Mouse (Mus musculus) forebrain, embryonic 16.5 days (tissue): ENCODE measurements around the gene Dok3. TPM values are rescaled to one million over a fixed set of nuclear protein-coding genes. Genes with fewer than 3 reads are reported as not detected.

Experiments used
- ATAC-seq: fragments of 200-750 bp; cut with Nextera tagmentation; 2 replicates; pipeline ENCODE4 v1.8.0; 2017; ENCODE audit warnings: mild to moderate bottlenecking, moderate library complexity
- H3K27ac ChIP-seq: fragments of 300-500 bp; sonication (generic); 2 replicates; pipeline ENCODE4 v1.5.1; 2014; ENCODE audit warnings: low read length, control low read depth
- H3K27me3 ChIP-seq: fragments of 300-500 bp; sonication (generic); replicated peaks from 2 replicates; pipeline ENCODE4 v1.6.1; 2014; ENCODE audit warnings: low read length; ENCODE audit not compliant: control insufficient read depth, insufficient read depth
- H3K36me3 ChIP-seq: fragments of 300-500 bp; sonication (generic); 2 replicates; pipeline ENCODE4 v1.6.1; 2014; ENCODE audit not compliant: control insufficient read depth, insufficient read depth
- H3K4me1 ChIP-seq: fragments of 300-500 bp; sonication (generic); replicated peaks from 2 replicates; pipeline ENCODE4 v1.6.1; 2014; ENCODE audit warnings: low read length; ENCODE audit not compliant: control insufficient read depth, insufficient read depth
- H3K4me2 ChIP-seq: fragments of 300-500 bp; sonication (generic); 2 replicates; pipeline ENCODE4 v1.6.1; 2014; ENCODE audit warnings: mild to moderate bottlenecking, low read length, control low read depth
- H3K4me3 ChIP-seq: fragments of 300-500 bp; sonication (generic); replicated peaks from 2 replicates; pipeline ENCODE4 v1.5.1; 2014; ENCODE audit warnings: mild to moderate bottlenecking, low read length, control low read depth
- H3K9ac ChIP-seq: fragments of 300-500 bp; sonication (generic); replicated peaks from 2 replicates; pipeline ENCODE4 v1.6.1; 2014; ENCODE audit warnings: low read depth, low read length, control low read depth
- H3K9me3 ChIP-seq: fragments of 300-500 bp; sonication (generic); 2 replicates; pipeline ENCODE4 v1.6.1; 2016; ENCODE audit warnings: low read length; ENCODE audit not compliant: control insufficient read depth
- WGBS: fragments of 180-500 bp; shearing (Covaris S2); extraction: QIAGEN DNeasy Blood & Tissue Kit; methylation state at CpG from one replicate; pipeline ENCODE4 v1.1.7; 2014; 5-methylcytosine and 5-hydroxymethylcytosine counted together
- polyA plus RNA-seq: library from polyadenylated mRNA; unstranded; fragments of >200 nt; fragmentation: Nextera tagmentation; extraction: Ambion mirVana; gene quantifications from 2 replicates; pipeline ENCODE4 v1.2.1, GENCODE M21; 2015

Dok3 gene
- polyA plus RNA-seq, 1 experiment from 2014 or later: 4.6 TPM

DNA sequence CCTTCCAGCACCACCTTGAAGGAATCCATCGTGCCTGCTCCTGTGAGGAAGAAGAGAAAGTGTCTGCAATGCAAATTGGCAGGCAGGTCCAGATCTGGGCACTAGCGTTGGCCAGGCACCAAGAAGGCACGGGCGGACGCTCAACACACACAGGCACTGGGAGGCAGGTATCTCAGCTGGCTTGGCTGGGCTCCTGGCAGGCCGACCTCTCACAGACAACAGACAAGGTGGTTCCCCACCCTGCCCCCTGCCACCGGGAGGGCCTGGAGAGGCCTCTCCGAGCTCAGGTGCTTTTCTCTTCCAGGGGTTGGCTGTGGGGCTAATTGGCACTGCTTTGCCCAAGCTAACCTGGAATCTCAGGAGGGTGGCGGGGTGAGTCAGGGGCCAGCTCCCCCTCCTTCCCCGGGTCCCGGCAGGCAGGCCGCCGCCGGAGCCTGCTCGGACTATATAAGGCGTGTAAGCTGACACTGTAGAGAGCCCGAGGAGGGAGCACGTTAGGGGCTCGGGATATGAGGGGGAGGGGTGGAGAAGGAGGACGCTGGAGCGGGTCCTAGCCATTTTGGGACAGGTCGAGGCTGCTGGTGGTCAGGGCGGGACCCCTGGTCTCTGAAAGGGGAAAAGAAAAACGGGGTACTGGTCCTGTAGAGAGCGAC, 16.6 kb downstream of the Dok3 start:
- H3K27me3 ChIP-seq: no peaks in the 10 kb centered on the region
- WGBS: under 1% methylated on average over 22 of the region's 25 CpGs
- H3K4me3 ChIP-seq: peak overlapping the region; percentile 81
- peak; percentile 34 for ATAC-seq
- H3K27ac ChIP-seq: peak overlapping the region; percentile 67
- 0 out of 2 replicates have a peak, but pooled peaks cover 2% of the 10 kb centered on the region for H3K36me3 ChIP-seq
- peaks cover 32% of the 10 kb centered on the region for H3K4me1 ChIP-seq
- H3K9me3 ChIP-seq: no peaks in the 10 kb centered on the region
- peak overlapping the region; percentile 87 for H3K9ac ChIP-seq
- peak overlapping the region; percentile 91 for H3K4me2 ChIP-seq

DNA sequence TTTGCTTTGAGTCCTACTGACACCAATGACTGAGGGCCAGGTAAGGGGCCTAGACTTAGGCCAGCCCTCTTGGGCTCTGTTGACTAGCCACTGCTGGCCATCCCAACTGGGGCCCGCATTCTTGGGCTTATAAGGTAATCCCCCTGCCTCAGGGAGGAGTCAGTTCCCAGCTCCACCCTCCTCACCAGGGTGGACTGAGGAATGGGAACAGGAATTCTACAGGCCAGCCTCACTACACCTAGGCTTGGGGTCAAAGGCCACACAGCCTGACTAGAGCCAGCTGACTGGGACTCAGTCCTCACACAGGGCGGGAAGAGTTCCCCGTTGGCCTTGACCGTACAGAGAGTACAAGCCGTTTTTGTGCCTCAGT, 17.6 kb downstream of the Dok3 start:
- Histone ChIP-seq H3K27me3 (no peaks in the 10 kb centered on the region), H3K4me3 (no peak overlapping the region)
- no peak for ATAC-seq

DNA sequence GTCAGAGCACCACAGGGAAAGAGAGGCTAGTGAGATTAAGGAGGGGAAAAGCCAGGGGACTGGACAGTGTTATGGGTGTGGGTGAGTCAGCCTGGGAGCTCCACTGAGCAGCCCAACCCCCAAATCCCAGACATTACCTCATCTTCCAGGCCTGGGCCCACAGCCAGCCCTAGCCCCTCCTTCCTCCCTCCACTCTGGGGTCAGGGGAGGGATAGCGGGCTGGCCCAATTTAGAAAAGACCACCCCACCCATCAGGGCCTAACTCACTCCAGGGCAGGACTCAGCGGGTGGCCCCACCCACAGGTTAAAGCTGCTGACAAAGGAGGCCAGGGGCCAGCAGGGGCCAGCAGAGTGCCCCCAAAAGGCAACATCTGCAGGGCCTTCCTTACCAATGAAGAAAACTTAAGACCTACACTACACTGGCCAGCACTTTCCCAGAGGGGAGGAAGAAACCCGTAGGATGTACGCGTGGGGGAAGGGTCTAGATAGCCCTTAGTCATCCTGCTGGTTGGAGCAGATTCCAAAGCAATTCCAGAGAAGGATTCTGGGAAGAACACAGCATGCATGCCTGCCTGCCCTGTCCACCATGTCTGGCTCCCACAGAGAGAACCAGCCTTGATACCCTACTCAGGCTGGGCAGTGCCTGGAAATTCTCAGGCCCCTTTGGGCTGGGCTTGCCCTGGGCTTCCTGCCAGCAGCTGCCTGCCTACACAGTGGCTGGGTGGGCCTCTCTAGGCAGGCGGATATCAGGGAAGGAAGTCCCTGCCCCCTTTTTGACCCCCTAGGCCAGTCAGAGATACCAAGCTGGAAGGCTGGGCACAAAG, 18.2 kb downstream of the Dok3 start:
- no peak overlapping the region; the same call in 1 of the 2 replicates for H3K9ac ChIP-seq
- H3K27me3 ChIP-seq: no peaks in the 10 kb centered on the region
- H3K27ac ChIP-seq: peak overlapping the region; percentile 49; the same call in 1 of the 2 replicates
- no peaks in the 10 kb centered on the region for H3K9me3 ChIP-seq
- H3K4me1 ChIP-seq: peaks cover 32% of the 10 kb centered on the region
- WGBS: 6% methylated on average over 5 of the region's 6 CpGs
- no peak overlapping the region for H3K4me3 ChIP-seq
- ATAC-seq: peak; percentile 53
- H3K4me2 ChIP-seq: no peak overlapping the region
- peaks cover 6% of the 10 kb centered on the region for H3K36me3 ChIP-seq

More for the DNA sequence above, 17.6 kb downstream of the Dok3 start:
- Histone ChIP-seq H3K9me3 (no peaks in the 10 kb centered on the region), H3K36me3 (peaks cover 5% of the 10 kb centered on the region), H3K4me2 (peak overlapping the region; percentile 91; the same call in 1 of the 2 replicates), H3K27ac (no peak overlapping the region), H3K9ac (no peak overlapping the region), H3K4me1 (peaks cover 32% of the 10 kb centered on the region)
- 39% methylated on average over 5 of the region's 5 CpGs for WGBS

DNA sequence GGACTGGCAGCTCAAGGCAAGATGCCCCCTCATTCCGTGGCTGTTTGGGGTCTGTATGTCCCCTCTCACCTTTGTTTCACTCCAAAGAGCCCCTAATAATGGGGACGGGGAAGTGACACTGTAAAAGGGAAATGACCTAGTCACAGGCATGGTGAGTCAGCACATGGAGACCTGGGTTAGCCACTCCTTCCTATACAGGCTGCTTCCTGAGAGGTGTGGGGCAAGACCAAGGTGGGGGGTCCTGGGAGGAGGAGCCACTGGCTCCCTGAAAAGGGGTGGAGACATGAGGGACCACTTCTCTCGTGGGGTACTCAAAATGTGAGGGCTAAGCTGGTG, 18.8 kb downstream of the Dok3 start:
- H3K4me3 ChIP-seq: no peak overlapping the region
- H3K36me3 ChIP-seq: peaks cover 6% of the 10 kb centered on the region
- no peak for ATAC-seq
- no peak overlapping the region for H3K4me2 ChIP-seq
- no peak overlapping the region; the same call in 1 of the 2 replicates for H3K9ac ChIP-seq
- 0 out of 2 replicates have a peak overlapping the region, but pooled peaks have one; percentile 24 for H3K27ac ChIP-seq
- H3K4me1 ChIP-seq: peaks cover 32% of the 10 kb centered on the region
- 18% methylated on average over 3 of the region's 3 CpGs for WGBS
- no peaks in the 10 kb centered on the region for H3K27me3 ChIP-seq
- no peaks in the 10 kb centered on the region for H3K9me3 ChIP-seq

GRCm38 (mm10) chr13:55508531-55508930, 20.6 kb downstream of the Dok3 start:
- peaks cover 28% of the 10 kb centered on the region for H3K4me1 ChIP-seq
- 91% methylated on average over 10 of the region's 10 CpGs for WGBS
- no peaks in the 10 kb centered on the region for H3K27me3 ChIP-seq
- no peaks in the 10 kb centered on the region for H3K9me3 ChIP-seq
- peaks cover 6% of the 10 kb centered on the region for H3K36me3 ChIP-seq
- ATAC-seq: no peak
- no peak overlapping the region for H3K4me3 ChIP-seq
- H3K4me2 ChIP-seq: no peak overlapping the region
- H3K9ac ChIP-seq: no peak overlapping the region
- H3K27ac ChIP-seq: no peak overlapping the region

GRCm38 (mm10) chr13:55507877-55508276, 21.2 kb downstream of the Dok3 start:
- Histone ChIP-seq H3K27ac (no peak overlapping the region), H3K4me1 (peaks cover 28% of the 10 kb centered on the region), H3K9me3 (no peaks in the 10 kb centered on the region), H3K9ac (no peak overlapping the region), H3K4me2 (no peak overlapping the region), H3K27me3 (no peaks in the 10 kb centered on the region), H3K4me3 (no peak overlapping the region), H3K36me3 (peaks cover 6% of the 10 kb centered on the region)
- 59% methylated on average over 11 of the region's 11 CpGs for WGBS
- ATAC-seq: no peak

DNA sequence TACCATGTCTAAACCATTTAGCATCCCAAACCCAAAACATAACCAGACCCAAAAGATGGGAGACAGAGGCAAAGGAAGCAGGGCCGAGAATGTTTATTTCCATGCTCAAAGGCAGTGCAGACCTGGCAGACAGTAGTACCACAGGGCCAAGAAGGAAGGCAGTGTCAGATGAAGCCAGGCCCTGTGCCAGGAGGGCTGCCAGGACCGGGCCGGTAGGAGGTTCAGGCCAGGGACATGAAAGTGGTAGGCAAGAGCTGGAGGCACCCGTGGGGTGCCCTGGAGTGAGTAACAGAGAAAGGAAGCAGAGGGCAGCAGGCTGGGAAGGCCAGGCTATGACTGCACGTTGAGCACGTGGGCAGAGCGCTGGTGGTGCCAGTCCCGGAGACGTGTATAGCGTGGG, 22.4 kb downstream of the Dok3 start:
- no peak for ATAC-seq
- no peak overlapping the region for H3K9ac ChIP-seq
- peaks cover 6% of the 10 kb centered on the region for H3K36me3 ChIP-seq
- no peak overlapping the region for H3K27ac ChIP-seq
- H3K27me3 ChIP-seq: no peaks in the 10 kb centered on the region
- no peak overlapping the region for H3K4me2 ChIP-seq
- no peaks in the 10 kb centered on the region for H3K9me3 ChIP-seq
- no peak overlapping the region for H3K4me3 ChIP-seq
- 87% methylated on average over 10 of the region's 10 CpGs for WGBS
- peaks cover 17% of the 10 kb centered on the region for H3K4me1 ChIP-seq

GRCm38 (mm10) chr13:55505810-55506209, 23.3 kb downstream of the Dok3 start:
- no peak overlapping the region for H3K27ac ChIP-seq
- peaks cover 8% of the 10 kb centered on the region for H3K4me1 ChIP-seq
- no peak for ATAC-seq
- no peak overlapping the region for H3K4me2 ChIP-seq
- no peaks in the 10 kb centered on the region for H3K9me3 ChIP-seq
- H3K27me3 ChIP-seq: no peaks in the 10 kb centered on the region
- 89% methylated on average over 9 of the region's 9 CpGs for WGBS
- H3K36me3 ChIP-seq: peaks cover 6% of the 10 kb centered on the region
- no peak overlapping the region for H3K4me3 ChIP-seq
- no peak overlapping the region for H3K9ac ChIP-seq

GRCm38 (mm10) chr13:55504390-55504789, 24.7 kb downstream of the Dok3 start:
- no peak overlapping the region for H3K27ac ChIP-seq
- no peak overlapping the region for H3K4me2 ChIP-seq
- no peaks in the 10 kb centered on the region for H3K27me3 ChIP-seq
- H3K9ac ChIP-seq: no peak overlapping the region
- H3K36me3 ChIP-seq: peaks cover 6% of the 10 kb centered on the region
- ATAC-seq: no peak
- H3K9me3 ChIP-seq: no peaks in the 10 kb centered on the region
- no peaks in the 10 kb centered on the region for H3K4me1 ChIP-seq
- H3K4me3 ChIP-seq: no peak overlapping the region
- WGBS: 86% methylated on average over 5 of the region's 5 CpGs
